Mouse (Mus musculus) brain, embryonic 14.5 days (tissue): ENCODE measurements at regions not wholly inside any gene's neighbourhood (a gene's known extent, or its start where the extent isn't known, plus 50 kb on each side); places are given as distances from the start of the nearest gene placed in this dataset.

Experiments used
- CTCF ChIP-seq: fragments of 200-500 bp; IDR thresholded peaks from 2 replicates; pipeline ENCODE4 v1.5.1; 2012; ENCODE audit warnings: inconsistent platforms, mild to moderate bottlenecking, moderate library complexity, borderline replicate concordance; ENCODE audit not compliant: insufficient read depth, insufficient read length; ENCODE audit errors: extremely low read depth
- POLR2A ChIP-seq: fragments of 200-500 bp; IDR thresholded peaks from 2 replicates; pipeline ENCODE4 v1.6.1; 2012; ENCODE audit warnings: mild to moderate bottlenecking, inconsistent platforms, borderline replicate concordance; ENCODE audit not compliant: poor library complexity, insufficient read depth, insufficient read length, severe bottlenecking; ENCODE audit errors: extremely low read depth

GRCm38 (mm10) chr11:12734274-12734673, 269.5 kb upstream of the Cobl start:
- TF ChIP-seq POLR2A, result no peak
- TF ChIP-seq CTCF, result no peak
